ENCODE assay signal across 9 mouse cellular contexts in genomic region chr10:14734285-14734684, GRCm38 (mm10). TPM values are rescaled to one million over a fixed set of nuclear protein-coding genes. Genes with fewer than 3 reads are reported as not detected.
DNase-seq lines count a peak whose midpoint lies in the region; ATAC-seq and TF ChIP-seq lines count a peak whose summit lies in the region.
"Had no signal": no experiment of that assay in that cellular context is flagged by ENCODE, and none has a peak within 500 bp of the region (broad histone marks: within the 10 kb centered on the region; RNA-seq: fewer than 3 reads in every experiment).

No protein-coding gene starts in this region.

- ATAC-seq in embryonic facial prominence, embryonic 11.5 days (replicated peaks; ENCODE audit: insufficient number of reproducible peaks, low FRiP score, low TSS enrichment, low read depth), result no peak
- no peak for ATAC-seq in liver, postnatal 0 days
- no peak for ATAC-seq in liver, embryonic 12.5 days
- ATAC-seq in midbrain, embryonic 14.5 days (ENCODE audit: low FRiP score, low TSS enrichment), result 0 out of 2 replicates have a peak, but pooled peaks have one; percentile 31

- H3K9ac ChIP-seq in embryonic facial prominence, embryonic 11.5 days (replicated peaks; ENCODE audit: low read length), result no peak overlapping the region
- H3K9ac ChIP-seq in liver, postnatal 0 days (replicated peaks), result no peak overlapping the region
- H3K9ac ChIP-seq in liver, embryonic 12.5 days, result no peak overlapping the region
- H3K9ac ChIP-seq in midbrain, embryonic 14.5 days (replicated peaks; ENCODE audit: low read length), result no peak overlapping the region

- intact Hi-C loops in gastrocnemius, postnatal 36 days (cut with DNase I), result no loop called here

- H3K9me3 ChIP-seq in embryonic facial prominence, embryonic 11.5 days (replicated peaks; ENCODE audit: control insufficient read depth, low read length), result no peaks in the 10 kb centered on the region
- no peaks in the 10 kb centered on the region for H3K9me3 ChIP-seq in embryonic facial prominence, embryonic 10.5 days
- H3K9me3 ChIP-seq in liver, postnatal 0 days (ENCODE audit: low read length), result no peaks in the 10 kb centered on the region
- no peaks in the 10 kb centered on the region for H3K9me3 ChIP-seq in liver, embryonic 12.5 days (replicated peaks)
- H3K9me3 ChIP-seq in midbrain, embryonic 14.5 days (ENCODE audit: control insufficient read depth, low read length), result no peaks in the 10 kb centered on the region

- peak; percentile 82 for DNase-seq in embryonic facial prominence, embryonic 11.5 days (ENCODE audit: low spot score)
- no peak for DNase-seq in embryonic facial prominence, embryonic 10.5 days (ENCODE audit: low spot score)
- no peak for DNase-seq in liver, postnatal 0 days
- peak; percentile 19 for DNase-seq in c-Kit-positive CD71-negative TER-119-negative erythroid progenitor cells, embryonic 14.5 days (ENCODE audit: low read depth)
- DNase-seq in kidney, postnatal 14 days, result peak; percentile 39
- DNase-seq in midbrain, embryonic 14.5 days, result peak; percentile 92
- no peak for DNase-seq in gastrocnemius, postnatal 36 days

- 5% methylated on average over 2 of the region's 2 CpGs for WGBS in embryonic facial prominence, embryonic 11.5 days
- 14% methylated on average over 2 of the region's 2 CpGs for WGBS in embryonic facial prominence, embryonic 10.5 days
- WGBS in liver, postnatal 0 days (ENCODE audit: insufficient replicate concordance), result 6% methylated on average over 2 of the region's 2 CpGs
- WGBS in liver, embryonic 12.5 days (ENCODE audit: insufficient replicate concordance), result 11% methylated on average over 2 of the region's 2 CpGs
- WGBS in midbrain, embryonic 14.5 days, result 8% methylated on average over 2 of the region's 2 CpGs

- H3K4me1 ChIP-seq in embryonic facial prominence, embryonic 11.5 days (ENCODE audit: control insufficient read depth, insufficient read depth, low read length), result no peaks in the 10 kb centered on the region
- H3K4me1 ChIP-seq in embryonic facial prominence, embryonic 10.5 days, result no peaks in the 10 kb centered on the region
- H3K4me1 ChIP-seq in liver, postnatal 0 days (ENCODE audit: insufficient read depth), result no peaks in the 10 kb centered on the region
- H3K4me1 ChIP-seq in liver, embryonic 12.5 days, result no peaks in the 10 kb centered on the region
- H3K4me1 ChIP-seq in midbrain, embryonic 14.5 days (ENCODE audit: control insufficient read depth, insufficient read depth, low read length), result no peaks in the 10 kb centered on the region

- H3K4me3 ChIP-seq in embryonic facial prominence, embryonic 11.5 days (ENCODE audit: low read depth, low read length), result no peak overlapping the region
- H3K4me3 ChIP-seq in embryonic facial prominence, embryonic 10.5 days, result no peak overlapping the region
- no peak overlapping the region for H3K4me3 ChIP-seq in liver, postnatal 0 days (ENCODE audit: low read depth, low read length)
- no peak overlapping the region for H3K4me3 ChIP-seq in liver, embryonic 12.5 days
- no peak overlapping the region for H3K4me3 ChIP-seq in midbrain, embryonic 14.5 days (replicated peaks; ENCODE audit: low read depth, low read length)

- no peak for TF ChIP-seq EP300 in liver, postnatal 0 days (IDR thresholded peaks at IDR 0.05; ENCODE audit: low read depth)

- no peak overlapping the region for H3K4me2 ChIP-seq in embryonic facial prominence, embryonic 11.5 days (ENCODE audit: low read depth, low read length)
- no peak overlapping the region for H3K4me2 ChIP-seq in liver, postnatal 0 days (ENCODE audit: low read depth, low read length)
- no peak overlapping the region for H3K4me2 ChIP-seq in liver, embryonic 12.5 days
- no peak overlapping the region for H3K4me2 ChIP-seq in midbrain, embryonic 14.5 days (ENCODE audit: low read length)

- TF ChIP-seq CTCF in liver, postnatal 0 days (IDR thresholded peaks at IDR 0.05; ENCODE audit: low read depth), result peak; percentile 60

- no peaks in the 10 kb centered on the region for H3K36me3 ChIP-seq in embryonic facial prominence, embryonic 11.5 days (replicated peaks; ENCODE audit: control insufficient read depth, insufficient read depth, low read depth, low read length)
- H3K36me3 ChIP-seq in embryonic facial prominence, embryonic 10.5 days (replicated peaks), result no peaks in the 10 kb centered on the region
- H3K36me3 ChIP-seq in liver, postnatal 0 days (replicated peaks; ENCODE audit: insufficient read depth, low read length), result no peaks in the 10 kb centered on the region
- no peaks in the 10 kb centered on the region for H3K36me3 ChIP-seq in liver, embryonic 12.5 days
- H3K36me3 ChIP-seq in midbrain, embryonic 14.5 days (ENCODE audit: control insufficient read depth, insufficient read depth, low read length), result no peaks in the 10 kb centered on the region

- H3K27me3 ChIP-seq in embryonic facial prominence, embryonic 11.5 days (ENCODE audit: control insufficient read depth, insufficient read depth, low read length), result no peaks in the 10 kb centered on the region
- no peaks in the 10 kb centered on the region for H3K27me3 ChIP-seq in embryonic facial prominence, embryonic 10.5 days (replicated peaks; ENCODE audit: low read depth, poor library complexity, severe bottlenecking)
- no peaks in the 10 kb centered on the region for H3K27me3 ChIP-seq in liver, postnatal 0 days (ENCODE audit: insufficient read depth, low read length)
- H3K27me3 ChIP-seq in liver, embryonic 12.5 days (replicated peaks), result no peaks in the 10 kb centered on the region
- H3K27me3 ChIP-seq in midbrain, embryonic 14.5 days (ENCODE audit: control insufficient read depth, insufficient read depth, low read length), result no peaks in the 10 kb centered on the region

- H3K27ac ChIP-seq in embryonic facial prominence, embryonic 11.5 days (replicated peaks; ENCODE audit: low read depth, low read length), result no peak overlapping the region
- no peak overlapping the region for H3K27ac ChIP-seq in embryonic facial prominence, embryonic 10.5 days (replicated peaks)
- no peak overlapping the region for H3K27ac ChIP-seq in liver, postnatal 0 days (ENCODE audit: low read depth)
- H3K27ac ChIP-seq in liver, embryonic 12.5 days, result no peak overlapping the region
- H3K27ac ChIP-seq in midbrain, embryonic 14.5 days (replicated peaks; ENCODE audit: low read depth, low read length), result no peak overlapping the region
- H3K27ac ChIP-seq: macrophage had no signal

RNA-seq across cellular contexts. Expression of gene Gje1, which starts 16.3 kb away (rescaled TPM):
- 0.18 and 0.75 TPM in 2 replicates for polyA plus RNA-seq in embryonic facial prominence, embryonic 11.5 days (2014; fragmentation: Nextera tagmentation; extraction: Ambion mirVana)
- polyA plus RNA-seq in embryonic facial prominence, embryonic 10.5 days (2016; fragmentation: Nextera tagmentation; extraction: Ambion mirVana), result not detected in 2 replicates
- not detected in 2 replicates for polyA plus RNA-seq in liver, postnatal 0 days (2015; fragmentation: Nextera tagmentation; extraction: Ambion mirVana)
- polyA plus RNA-seq in liver, embryonic 12.5 days (2016; fragmentation: Nextera tagmentation; extraction: Ambion mirVana), result not detected in 2 replicates
- polyA plus RNA-seq in midbrain, embryonic 14.5 days (2014; fragmentation: Nextera tagmentation; extraction: Ambion mirVana), result not detected in 2 replicates
- total RNA-seq in gastrocnemius, postnatal 36 days (2021), result not detected
- polyA plus RNA-seq: macrophage had no signal

RNA-seq across cellular contexts. Expression of gene Nmbr, which starts 28.9 kb away (rescaled TPM):
- polyA plus RNA-seq in embryonic facial prominence, embryonic 11.5 days (2014; fragmentation: Nextera tagmentation; extraction: Ambion mirVana), result 0.52 and 0.59 TPM in 2 replicates
- polyA plus RNA-seq in embryonic facial prominence, embryonic 10.5 days (2016; fragmentation: Nextera tagmentation; extraction: Ambion mirVana), result 0.26 and 0.77 TPM in 2 replicates
- not detected in 2 replicates for polyA plus RNA-seq in liver, postnatal 0 days (2015; fragmentation: Nextera tagmentation; extraction: Ambion mirVana)
- not detected in 2 replicates for polyA plus RNA-seq in liver, embryonic 12.5 days (2016; fragmentation: Nextera tagmentation; extraction: Ambion mirVana)
- 1.4 and 2.3 TPM in 2 replicates for polyA plus RNA-seq in midbrain, embryonic 14.5 days (2014; fragmentation: Nextera tagmentation; extraction: Ambion mirVana)
- under 1 TPM; 0.64 to 0.89 TPM for total RNA-seq in gastrocnemius, postnatal 36 days (2021)
- polyA plus RNA-seq: macrophage had no signal

RNA-seq across cellular contexts. Expression of gene Vta1, which starts 28.9 kb away (rescaled TPM):
- polyA plus RNA-seq in embryonic facial prominence, embryonic 11.5 days (2014; fragmentation: Nextera tagmentation; extraction: Ambion mirVana), result 138 and 140 TPM in 2 replicates
- polyA plus RNA-seq in embryonic facial prominence, embryonic 10.5 days (2016; fragmentation: Nextera tagmentation; extraction: Ambion mirVana), result 109 and 117 TPM in 2 replicates
- 34.5 and 37.6 TPM in 2 replicates for polyA plus RNA-seq in liver, postnatal 0 days (2015; fragmentation: Nextera tagmentation; extraction: Ambion mirVana)
- 54.0 and 58.9 TPM in 2 replicates for polyA plus RNA-seq in liver, embryonic 12.5 days (2016; fragmentation: Nextera tagmentation; extraction: Ambion mirVana)
- polyA plus RNA-seq in midbrain, embryonic 14.5 days (2014; fragmentation: Nextera tagmentation; extraction: Ambion mirVana), result 217 and 224 TPM in 2 replicates
- total RNA-seq in gastrocnemius, postnatal 36 days (2021), result 10 to 100 TPM; 24.8 to 28.3 TPM

Comparison
In these comparisons a context has a peak if more than half of its experiments do, and no peak if none do; other contexts are left out.
1. DNase-seq: peak in embryonic facial prominence, embryonic 11.5 days (single experiment), c-Kit-positive CD71-negative TER-119-negative erythroid progenitor cells, embryonic 14.5 days (single experiment), kidney, postnatal 14 days (single experiment) and midbrain, embryonic 14.5 days (single experiment); none in embryonic facial prominence, embryonic 10.5 days (single experiment), liver, postnatal 0 days (single experiment) and gastrocnemius, postnatal 36 days (0 of 2).